Mouse (Mus musculus): ENCODE measurements around the gene Sdk2. TPM values are rescaled to one million over a fixed set of nuclear protein-coding genes. Genes with fewer than 3 reads are reported as not detected.
A peak's percentile ranks its signal among the peaks of the same experiment; 100 is the strongest.

Gene Sdk2
- polyA plus RNA-seq, 1 experiment from 2014 or later, result 0.39 TPM

DNA sequence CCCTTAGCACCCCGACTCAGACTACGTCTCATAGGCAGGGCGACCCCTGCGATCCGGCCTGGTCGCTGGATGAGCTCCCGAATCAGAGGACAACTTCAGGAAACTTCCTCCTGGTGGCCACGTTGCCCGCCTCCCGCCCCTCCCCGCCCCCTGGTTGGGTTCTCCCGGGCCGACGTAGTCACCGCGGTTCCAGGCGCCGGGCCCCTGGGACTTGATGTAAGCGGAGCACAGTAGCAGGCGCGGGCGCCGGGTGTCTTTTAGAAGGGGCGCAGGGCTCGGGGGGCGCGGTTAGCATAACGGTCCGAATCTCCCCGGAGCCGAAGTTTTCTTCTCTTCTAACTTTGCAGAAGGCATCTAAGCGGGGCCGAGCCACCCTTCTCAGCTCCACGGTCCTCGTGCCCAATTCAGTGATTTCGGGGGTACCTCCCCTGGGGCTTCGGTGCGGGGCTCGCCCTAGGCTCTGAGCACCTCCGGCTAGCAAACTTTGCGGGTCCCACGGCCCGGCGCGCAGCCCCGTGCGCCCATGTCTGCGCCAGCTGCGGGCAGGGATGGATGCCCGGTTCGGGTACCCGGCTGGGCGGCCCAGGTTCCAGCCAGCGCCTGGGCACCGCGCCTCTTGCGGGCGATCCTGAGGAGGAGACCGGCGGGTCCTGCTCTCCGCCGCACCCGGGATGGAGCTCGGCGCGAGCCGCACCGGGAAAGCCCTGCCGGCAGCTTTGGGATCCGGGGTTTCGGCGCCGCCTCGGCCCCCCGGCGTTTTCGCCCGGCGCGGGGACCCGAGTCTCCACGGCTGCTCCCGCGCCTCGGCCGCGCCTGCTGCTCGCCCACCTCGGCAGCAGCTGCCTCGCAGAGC lies 522 bp downstream of the Sdk2 start:
- Histone ChIP-seq H3K4me2 (peak overlapping the region; percentile 59), H3K27ac (no peak overlapping the region), H3K9me3 (replicated peaks) (no peaks in the 10 kb centered on the region), H3K4me1 (replicated peaks) (no peaks in the 10 kb centered on the region), H3K9ac (peak overlapping the region; percentile 56; the same call in 1 of the 2 replicates), H3K27me3 (peaks cover 83% of the 10 kb centered on the region), H3K36me3 (no peaks in the 10 kb centered on the region), H3K4me3 (replicated peaks) (peak overlapping the region; percentile 52)
- 2% methylated on average over 69 of the region's 90 CpGs for WGBS (ENCODE audit: insufficient replicate concordance)
- no peak for DNase-seq
- ATAC-seq (ENCODE audit: low read depth), result no peak

DNA sequence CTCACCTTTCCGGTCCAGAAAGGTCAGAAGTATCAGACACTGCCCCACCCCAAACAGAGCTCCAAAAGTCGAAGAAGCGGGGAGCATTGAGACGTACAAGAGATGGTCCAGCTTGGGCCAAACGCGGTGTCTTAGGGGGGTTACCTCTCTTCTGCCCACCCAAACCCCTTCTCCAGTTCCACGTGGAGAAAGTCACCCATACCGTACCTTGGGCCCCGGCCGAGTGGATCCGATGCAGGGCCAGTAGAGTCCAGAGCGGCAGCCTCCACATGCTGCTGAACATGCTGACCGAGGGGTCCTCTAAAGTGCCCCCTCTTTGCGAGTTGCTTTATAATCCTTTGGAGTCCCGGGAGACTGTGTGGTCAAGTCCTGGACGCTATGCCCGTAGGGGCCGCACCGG lies 1.2 kb downstream of the Sdk2 start:
- no peak overlapping the region; the same call in 1 of the 2 replicates for H3K9ac ChIP-seq
- 0 out of 2 replicates have a peak, but pooled peaks have one; percentile 9 for ATAC-seq (ENCODE audit: low read depth)

DNA sequence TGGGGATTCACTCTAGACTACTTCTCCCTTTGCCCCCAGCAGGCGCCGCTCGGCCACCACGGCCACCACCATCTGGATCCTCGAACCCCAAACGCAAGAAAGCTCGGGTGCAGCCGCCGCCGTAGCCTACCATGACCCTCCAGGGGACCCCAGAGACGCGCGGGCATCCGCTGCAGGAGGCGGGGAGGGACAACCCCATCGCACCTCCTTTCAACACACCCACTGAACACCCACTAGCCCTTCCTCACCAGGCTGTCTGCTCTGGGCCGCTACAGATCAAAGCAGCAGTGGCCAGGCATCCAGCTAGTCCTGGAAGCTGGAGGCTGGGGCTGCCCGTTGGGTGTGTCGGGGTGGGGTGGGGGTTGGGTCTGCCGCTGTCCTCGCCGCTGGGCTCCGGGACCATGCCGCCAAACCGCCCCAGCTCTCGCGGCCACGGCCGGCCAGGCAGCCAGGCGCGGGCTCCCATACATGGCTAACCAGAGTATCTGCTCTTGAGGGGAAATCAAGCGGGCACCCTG lies 1.9 kb downstream of the Sdk2 start:
- Histone ChIP-seq H3K9ac (peak overlapping the region; percentile 22; the same call in 1 of the 2 replicates), H3K4me1 (replicated peaks) (no peaks in the 10 kb centered on the region), H3K27ac (no peak overlapping the region), H3K27me3 (peaks cover 80% of the 10 kb centered on the region), H3K36me3 (no peaks in the 10 kb centered on the region), H3K9me3 (replicated peaks) (no peaks in the 10 kb centered on the region), H3K4me2 (peak overlapping the region; percentile 59), H3K4me3 (replicated peaks) (peak overlapping the region; percentile 52)
- 2% methylated on average over 32 of the region's 32 CpGs for WGBS (ENCODE audit: insufficient replicate concordance)
- DNase-seq (no peak), ATAC-seq (ENCODE audit: low read depth) (peak; percentile 22; the same call in 1 of the 2 replicates)

More for the DNA sequence above, 1.2 kb downstream of the Sdk2 start:
- H3K36me3 ChIP-seq, result no peaks in the 10 kb centered on the region
- no peak overlapping the region for H3K27ac ChIP-seq
- peak overlapping the region; percentile 52 for H3K4me3 ChIP-seq (replicated peaks)
- H3K4me2 ChIP-seq, result peak overlapping the region; percentile 59
- no peaks in the 10 kb centered on the region for H3K9me3 ChIP-seq (replicated peaks)
- H3K27me3 ChIP-seq, result peaks cover 83% of the 10 kb centered on the region
- DNase-seq, result no peak
- no peaks in the 10 kb centered on the region for H3K4me1 ChIP-seq (replicated peaks)
- 8% methylated on average over 19 of the region's 19 CpGs for WGBS (ENCODE audit: insufficient replicate concordance)

DNA sequence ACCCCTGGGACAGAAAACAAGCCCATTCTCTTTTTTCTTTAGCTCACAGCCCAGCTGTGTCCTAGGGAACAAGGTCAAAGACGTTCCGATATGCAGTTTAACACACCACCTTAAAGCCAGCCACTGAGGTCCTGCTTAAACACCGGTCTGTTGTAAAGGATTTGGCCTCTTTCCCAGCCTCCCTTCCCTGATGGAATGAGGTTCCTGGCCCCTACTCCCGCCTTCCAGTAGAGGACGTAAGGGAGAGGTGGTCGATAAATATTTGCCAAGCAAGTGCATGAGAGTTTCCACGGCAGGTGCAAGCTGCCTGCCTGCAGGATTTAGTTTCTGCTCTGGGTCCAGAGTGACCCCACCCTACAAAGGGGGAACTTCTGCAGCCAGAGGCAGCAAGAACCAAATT lies 4.9 kb downstream of the Sdk2 start:
- H3K36me3 ChIP-seq, result no peaks in the 10 kb centered on the region
- H3K9me3 ChIP-seq (replicated peaks), result no peaks in the 10 kb centered on the region
- H3K27me3 ChIP-seq, result peaks cover 51% of the 10 kb centered on the region
- H3K4me2 ChIP-seq, result no peak overlapping the region
- no peak overlapping the region for H3K9ac ChIP-seq
- no peak overlapping the region for H3K4me3 ChIP-seq (replicated peaks)
- H3K4me1 ChIP-seq (replicated peaks), result no peaks in the 10 kb centered on the region
- DNase-seq, result no peak
- WGBS (ENCODE audit: insufficient replicate concordance), result 48% methylated on average over 7 of the region's 7 CpGs
- no peak for ATAC-seq (ENCODE audit: low read depth)
- no peak overlapping the region for H3K27ac ChIP-seq

DNA sequence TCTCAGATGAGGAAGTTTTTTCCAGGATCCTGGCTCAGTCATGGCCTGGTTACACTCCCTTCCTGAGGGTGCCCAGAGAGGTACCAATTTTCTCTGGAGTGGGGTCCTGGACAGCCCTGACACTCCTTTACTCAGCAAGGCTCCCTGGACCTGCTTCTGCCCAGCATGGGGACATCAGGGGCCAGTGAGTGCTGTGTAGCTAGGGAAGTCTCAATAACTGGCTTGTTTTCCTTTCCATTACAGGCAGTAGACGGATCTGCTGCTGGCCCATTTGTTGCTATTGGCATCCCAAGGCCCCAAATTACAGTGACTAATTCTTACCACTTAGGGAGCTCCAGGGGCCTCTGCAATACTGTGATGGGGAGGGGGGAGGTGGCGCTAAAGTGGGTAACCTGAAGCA lies 5.6 kb downstream of the Sdk2 start:
- Histone ChIP-seq H3K27ac (no peak overlapping the region), H3K36me3 (no peaks in the 10 kb centered on the region), H3K9me3 (replicated peaks) (no peaks in the 10 kb centered on the region), H3K4me2 (no peak overlapping the region), H3K4me3 (replicated peaks) (no peak overlapping the region), H3K27me3 (peaks cover 44% of the 10 kb centered on the region), H3K4me1 (replicated peaks) (no peaks in the 10 kb centered on the region), H3K9ac (no peak overlapping the region)
- ATAC-seq (ENCODE audit: low read depth), result no peak
- 40% methylated on average over 2 of the region's 2 CpGs for WGBS (ENCODE audit: insufficient replicate concordance)
- DNase-seq, result no peak

DNA sequence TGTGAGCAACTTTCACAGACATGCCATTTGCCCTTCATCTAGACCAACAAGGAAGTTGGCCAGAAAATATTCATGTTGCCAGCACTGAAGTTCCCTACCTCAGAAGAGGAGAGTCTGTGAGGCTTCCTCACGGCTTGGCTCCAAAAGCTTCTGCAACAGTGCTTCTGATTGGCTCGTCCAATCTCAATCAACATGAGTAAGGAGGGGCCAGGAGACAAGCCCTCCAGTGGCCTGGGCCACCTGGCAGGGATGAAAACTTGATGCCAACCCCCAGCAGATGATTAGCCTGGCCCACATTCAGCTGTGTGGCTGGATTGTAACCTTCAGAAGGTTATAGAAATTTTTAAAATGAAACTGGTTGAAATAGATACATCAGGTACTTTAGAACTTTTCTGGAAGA lies 10.5 kb downstream of the Sdk2 start:
- H3K9me3 ChIP-seq (replicated peaks), result no peaks in the 10 kb centered on the region
- H3K27me3 ChIP-seq, result no peaks in the 10 kb centered on the region
- ATAC-seq (ENCODE audit: low read depth) (no peak), DNase-seq (no peak)
- no peak overlapping the region for H3K4me2 ChIP-seq
- H3K9ac ChIP-seq, result no peak overlapping the region
- H3K36me3 ChIP-seq, result no peaks in the 10 kb centered on the region
- H3K4me1 ChIP-seq (replicated peaks), result no peaks in the 10 kb centered on the region
- no peak overlapping the region for H3K27ac ChIP-seq
- no peak overlapping the region for H3K4me3 ChIP-seq (replicated peaks)
- WGBS (ENCODE audit: insufficient replicate concordance), result 34% methylated on average over 2 of the region's 2 CpGs

DNA sequence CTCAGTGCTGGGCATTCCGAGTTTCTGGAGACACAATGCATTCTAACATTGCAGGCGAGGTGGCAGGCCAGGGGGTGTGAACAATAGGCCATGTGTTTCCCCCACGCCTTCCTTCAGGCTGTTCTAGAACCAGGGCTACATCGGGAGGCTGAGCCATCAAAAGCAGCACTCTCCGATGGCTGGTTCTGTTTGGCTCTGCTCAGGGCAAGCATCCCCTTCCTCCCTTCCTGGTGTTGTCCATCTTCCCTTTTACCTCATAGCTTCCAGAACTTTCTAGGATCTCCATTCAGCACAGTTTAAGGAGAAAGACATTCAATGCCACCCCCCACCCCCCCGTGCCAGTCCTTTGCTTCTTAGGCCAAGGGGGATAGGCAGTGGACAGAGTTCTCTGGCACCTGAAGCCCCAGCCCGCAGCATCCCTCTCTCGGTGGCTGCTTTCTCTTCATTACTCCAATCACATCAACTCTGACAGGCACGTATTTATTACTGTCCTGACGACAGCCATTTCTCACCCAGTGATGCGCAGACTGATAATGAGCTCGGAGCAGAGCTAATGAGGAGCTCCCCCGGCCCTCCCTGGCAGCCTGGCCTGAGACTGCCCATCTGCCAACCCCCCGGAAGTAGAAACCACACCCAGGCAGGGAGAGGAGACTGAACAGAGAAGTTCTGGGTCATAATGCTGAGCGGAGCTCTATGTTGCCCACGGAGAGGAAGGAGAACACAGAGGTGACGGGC lies 12.1 kb downstream of the Sdk2 start:
- no peak for ATAC-seq (ENCODE audit: low read depth)
- H3K27me3 ChIP-seq, result no peaks in the 10 kb centered on the region
- no peak for DNase-seq
- no peak overlapping the region for H3K27ac ChIP-seq
- 59% methylated on average over 17 of the region's 17 CpGs for WGBS (ENCODE audit: insufficient replicate concordance)
- H3K4me3 ChIP-seq (replicated peaks), result no peak overlapping the region
- H3K36me3 ChIP-seq, result no peaks in the 10 kb centered on the region
- no peak overlapping the region for H3K9ac ChIP-seq
- H3K4me1 ChIP-seq (replicated peaks), result peaks cover 6% of the 10 kb centered on the region; the same call in 1 of the 2 replicates
- no peak overlapping the region for H3K4me2 ChIP-seq
- H3K9me3 ChIP-seq (replicated peaks), result no peaks in the 10 kb centered on the region

DNA sequence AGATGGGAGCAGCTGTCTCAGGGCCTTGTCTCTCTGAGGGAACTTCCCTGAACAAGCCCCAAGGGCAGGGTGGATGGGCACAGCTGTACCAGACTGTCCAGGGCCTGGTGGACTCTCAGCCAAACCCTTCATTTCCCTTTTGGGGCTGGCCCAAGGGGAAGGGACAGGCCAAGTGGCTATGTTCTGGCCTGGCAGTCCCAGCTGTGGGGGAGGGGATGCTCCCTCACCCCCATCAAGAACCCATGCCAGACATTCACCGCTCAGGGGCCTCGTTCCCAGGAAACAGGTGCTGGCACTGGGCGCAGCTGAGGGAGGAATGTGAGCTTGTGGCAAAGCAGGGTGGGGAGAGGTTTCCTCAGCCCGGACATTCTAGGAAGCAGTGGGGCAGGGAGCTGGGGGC lies 15.5 kb downstream of the Sdk2 start:
- ATAC-seq (ENCODE audit: low read depth), result no peak
- Histone ChIP-seq H3K36me3 (no peaks in the 10 kb centered on the region), H3K9me3 (replicated peaks) (no peaks in the 10 kb centered on the region), H3K9ac (no peak overlapping the region), H3K4me2 (no peak overlapping the region), H3K4me3 (replicated peaks) (no peak overlapping the region), H3K4me1 (replicated peaks) (peaks cover 19% of the 10 kb centered on the region; the same call in 1 of the 2 replicates), H3K27ac (no peak overlapping the region), H3K27me3 (no peaks in the 10 kb centered on the region)
- no peak for DNase-seq
- WGBS (ENCODE audit: insufficient replicate concordance), result 56% methylated on average over 4 of the region's 4 CpGs

DNA sequence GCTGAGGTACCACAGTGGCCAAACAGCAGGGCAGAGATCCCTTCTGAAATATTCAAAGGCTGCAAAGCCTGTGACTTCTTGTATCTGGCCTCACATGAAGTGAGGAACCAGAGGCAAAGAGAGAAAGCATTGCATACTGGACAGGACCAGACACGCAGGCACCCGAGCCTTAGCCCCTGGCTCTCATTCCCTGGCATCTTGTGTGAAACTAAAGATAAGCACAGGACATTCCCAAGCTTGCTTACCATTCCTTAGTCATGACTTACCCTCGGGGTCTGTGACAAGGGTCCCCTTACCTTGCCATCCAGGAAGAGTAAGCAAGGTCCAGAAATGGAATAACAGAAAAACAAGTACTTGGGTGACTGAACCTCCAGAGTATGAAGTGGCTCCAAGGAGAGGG lies 16.3 kb downstream of the Sdk2 start:
- Histone ChIP-seq H3K27me3 (no peaks in the 10 kb centered on the region), H3K9me3 (replicated peaks) (no peaks in the 10 kb centered on the region), H3K4me2 (no peak overlapping the region), H3K4me3 (replicated peaks) (no peak overlapping the region), H3K27ac (no peak overlapping the region), H3K9ac (no peak overlapping the region), H3K4me1 (replicated peaks) (peaks cover 19% of the 10 kb centered on the region; the same call in 1 of the 2 replicates), H3K36me3 (no peaks in the 10 kb centered on the region)
- WGBS (ENCODE audit: insufficient replicate concordance), result 52% methylated on average over 3 of the region's 3 CpGs
- DNase-seq (no peak), ATAC-seq (ENCODE audit: low read depth) (no peak)

DNA sequence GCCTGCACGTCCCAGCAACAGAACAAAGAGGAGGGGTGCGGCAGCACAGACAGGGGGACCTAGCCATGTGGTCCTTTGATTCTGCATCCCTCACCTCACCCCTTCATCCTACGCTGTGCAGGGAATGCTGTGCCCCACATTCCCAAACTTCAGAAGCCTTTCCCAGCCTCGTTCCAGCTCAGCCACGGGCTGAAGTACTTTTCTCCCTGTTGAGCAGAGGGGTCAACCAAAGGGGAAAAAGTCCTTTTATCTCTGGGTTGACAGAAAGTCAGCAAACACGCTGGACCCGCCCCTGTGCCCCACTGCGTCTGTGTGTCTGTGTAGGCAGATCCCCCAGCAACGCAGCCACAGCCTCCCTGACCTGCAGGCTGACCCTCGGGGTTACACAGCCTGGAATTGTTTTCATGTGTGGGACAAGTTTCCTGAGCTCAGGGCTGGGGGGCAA lies 18.9 kb downstream of the Sdk2 start:
- 33% methylated on average over 10 of the region's 10 CpGs for WGBS (ENCODE audit: insufficient replicate concordance)
- Histone ChIP-seq H3K36me3 (no peaks in the 10 kb centered on the region), H3K9me3 (replicated peaks) (no peaks in the 10 kb centered on the region), H3K9ac (no peak overlapping the region), H3K4me1 (replicated peaks) (peaks cover 19% of the 10 kb centered on the region; the same call in 1 of the 2 replicates), H3K27me3 (no peaks in the 10 kb centered on the region), H3K4me3 (replicated peaks) (no peak overlapping the region), H3K27ac (no peak overlapping the region), H3K4me2 (0 out of 2 replicates have a peak overlapping the region, but pooled peaks have one; percentile 11)
- DNase-seq, result no peak
- peak; percentile 75 for ATAC-seq (ENCODE audit: low read depth)

DNA sequence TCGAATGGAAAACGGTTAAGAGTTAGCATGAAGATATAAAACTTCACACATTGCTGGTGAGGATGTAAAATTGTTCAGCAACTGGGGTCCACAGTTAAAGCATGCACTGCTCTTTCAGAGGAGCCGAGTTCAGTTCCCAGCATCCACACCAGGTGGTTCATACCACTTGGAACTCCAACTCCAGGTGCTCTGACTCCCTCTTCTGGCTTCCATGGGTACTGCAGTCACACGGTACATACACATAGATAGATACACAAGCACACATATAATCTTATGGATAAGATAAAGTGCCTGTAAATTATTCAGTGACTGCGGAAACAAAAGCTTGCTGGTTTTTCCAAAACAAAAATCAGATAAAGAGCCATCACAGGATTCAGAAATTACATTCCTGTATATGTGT lies 19.9 kb downstream of the Sdk2 start:
- no peak for ATAC-seq (ENCODE audit: low read depth)
- Histone ChIP-seq H3K27me3 (no peaks in the 10 kb centered on the region), H3K9ac (no peak overlapping the region), H3K9me3 (replicated peaks) (no peaks in the 10 kb centered on the region), H3K4me2 (no peak overlapping the region), H3K4me3 (replicated peaks) (no peak overlapping the region), H3K4me1 (replicated peaks) (peaks cover 19% of the 10 kb centered on the region; the same call in 1 of the 2 replicates), H3K27ac (no peak overlapping the region), H3K36me3 (no peaks in the 10 kb centered on the region)
- DNase-seq, result no peak
- 71% methylated on average over 5 of the region's 5 CpGs for WGBS (ENCODE audit: insufficient replicate concordance)
